Mouse (Mus musculus) frontal cortex, postnatal 10 days (tissue): ENCODE data around the gene Espnl.
A peak's percentile ranks its signal among the peaks of the same experiment; 100 is the strongest.

Experiments used
- DNase-seq, 2 experiments: peaks; one replicate each; pipeline ENCODE4 v3.0.0; 2022; ENCODE audit warnings: low spot score in 2 of 2, mixed read lengths in 1 of 2

Gene Espnl

DNA sequence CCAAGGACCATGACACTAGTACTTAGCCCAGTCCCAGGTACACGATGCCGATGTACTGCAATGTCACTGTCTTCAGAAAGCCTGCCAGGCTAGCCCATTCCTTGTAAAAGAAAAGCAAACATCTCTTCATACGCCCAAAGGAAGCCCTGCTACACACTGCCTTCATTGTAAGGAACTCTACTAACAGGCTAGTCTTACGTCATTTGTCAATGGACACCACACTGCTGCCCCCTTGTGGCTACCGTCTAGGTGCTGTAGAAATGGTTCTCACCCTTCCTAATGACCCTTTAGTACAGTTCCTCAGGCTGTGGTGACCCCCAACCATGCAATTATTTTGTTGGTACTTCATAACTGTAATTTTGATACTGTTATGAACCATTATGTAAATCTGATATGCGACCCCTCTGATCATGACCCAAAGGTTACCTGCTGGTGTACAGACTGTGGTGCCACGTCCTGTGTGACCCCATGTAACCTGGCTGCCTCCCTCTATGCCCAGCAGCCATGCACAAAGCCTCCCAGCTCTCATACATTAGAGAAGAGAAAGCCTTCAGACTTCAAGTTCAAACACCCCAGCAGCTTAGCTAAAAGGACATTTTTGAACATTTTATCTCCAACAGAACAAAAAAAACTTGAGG, 58.7 kb downstream of the Espnl start:
- DNase-seq = peak; percentile 42 to 72

DNA sequence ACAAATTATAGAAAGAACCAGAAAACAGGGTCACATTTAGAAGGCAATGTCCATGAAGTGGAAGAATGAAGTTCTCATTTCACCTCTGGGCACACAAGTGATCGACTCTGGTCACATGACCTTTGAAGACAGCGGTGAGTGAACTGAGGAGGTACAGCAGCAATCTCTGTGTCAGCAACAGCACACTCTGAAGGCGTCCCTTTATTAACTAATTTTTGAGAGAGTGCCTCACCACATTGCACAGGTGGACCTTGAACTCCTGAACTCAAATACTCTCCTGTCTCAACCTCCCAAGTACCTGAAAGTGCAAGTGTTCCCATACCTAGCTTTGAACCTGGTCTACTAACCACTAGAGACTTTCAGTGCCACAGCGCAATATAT, 59.2 kb downstream of the Espnl start:
- no peak for DNase-seq

- DNase-seq = no peak
Measured at GRCm38 (mm10) chr1:91390369-91390768, 68.5 kb downstream of the Espnl start.

DNA sequence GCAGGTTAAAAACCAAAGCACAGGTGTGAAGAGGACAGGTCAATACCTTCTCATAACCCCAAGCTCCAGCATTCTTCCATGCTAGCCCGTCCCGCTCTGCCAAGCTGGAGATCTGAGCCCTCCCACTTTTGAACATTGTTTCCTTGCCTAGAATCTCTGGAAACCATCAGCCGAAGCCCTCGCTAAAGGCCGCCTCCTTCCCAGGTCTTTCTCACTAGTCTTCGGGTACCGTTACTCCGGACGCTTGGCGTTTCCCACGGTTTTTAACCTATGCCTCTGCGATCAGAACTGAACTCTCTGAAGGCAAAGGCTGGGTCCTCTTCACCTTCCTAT, 76.0 kb downstream of the Espnl start:
- no peak for DNase-seq
